Mouse (Mus musculus): ENCODE results near the gene Celf2.

The Celf2 gene

GRCm38 (mm10) chr2:6739998-6740668, 769.2 kb downstream of the Celf2 start:
- no peak for DNase-seq (ENCODE audit: low read depth, low spot score)

- no peak for DNase-seq (ENCODE audit: low read depth, low spot score)
These were observed 777.3 kb downstream of the Celf2 start for GRCm38 (mm10) chr2:6732026-6732425.

GRCm38 (mm10) chr2:6730860-6731259, 778.5 kb downstream of the Celf2 start:
- DNase-seq (ENCODE audit: low read depth, low spot score), result no peak

GRCm38 (mm10) chr2:6729984-6730383, 779.4 kb downstream of the Celf2 start:
- DNase-seq (ENCODE audit: low read depth, low spot score), result no peak

- DNase-seq (ENCODE audit: low read depth, low spot score), result no peak
These were observed 780.5 kb downstream of the Celf2 start for GRCm38 (mm10) chr2:6728840-6729252.

- DNase-seq (ENCODE audit: low read depth, low spot score), result no peak
These were observed 782.0 kb downstream of the Celf2 start for GRCm38 (mm10) chr2:6727366-6727765.

- no peak for DNase-seq (ENCODE audit: low read depth, low spot score)
These were observed 783.3 kb downstream of the Celf2 start for GRCm38 (mm10) chr2:6726071-6726470.

- no peak for DNase-seq (ENCODE audit: low read depth, low spot score)
These were observed 785.8 kb downstream of the Celf2 start for GRCm38 (mm10) chr2:6723602-6724001.

- no peak for DNase-seq (ENCODE audit: low read depth, low spot score)
These were observed 787.6 kb downstream of the Celf2 start for GRCm38 (mm10) chr2:6721460-6722401.

GRCm38 (mm10) chr2:6720753-6721459, 788.5 kb downstream of the Celf2 start:
- DNase-seq (ENCODE audit: low read depth, low spot score), result no peak

- DNase-seq (ENCODE audit: low read depth, low spot score), result no peak
These were observed 790.5 kb downstream of the Celf2 start for GRCm38 (mm10) chr2:6718864-6719263.

- no peak for DNase-seq (ENCODE audit: low read depth, low spot score)
These were observed 791.4 kb downstream of the Celf2 start for GRCm38 (mm10) chr2:6717953-6718352.

- no peak for DNase-seq (ENCODE audit: low read depth, low spot score)
These were observed 793.8 kb downstream of the Celf2 start for GRCm38 (mm10) chr2:6715562-6715961.

- DNase-seq (ENCODE audit: low read depth, low spot score), result no peak
These were observed 795.8 kb downstream of the Celf2 start for GRCm38 (mm10) chr2:6713529-6713928.

- DNase-seq (ENCODE audit: low read depth, low spot score), result no peak
These were observed 798.5 kb downstream of the Celf2 start for GRCm38 (mm10) chr2:6710687-6711430.

- no peak for DNase-seq (ENCODE audit: low read depth, low spot score)
These were observed 801.3 kb downstream of the Celf2 start for GRCm38 (mm10) chr2:6707959-6708519.

- DNase-seq (ENCODE audit: low read depth, low spot score), result no peak
These were observed 802.1 kb downstream of the Celf2 start for GRCm38 (mm10) chr2:6707276-6707675.

- no peak for DNase-seq (ENCODE audit: low read depth, low spot score)
These were observed 803.2 kb downstream of the Celf2 start for GRCm38 (mm10) chr2:6705929-6706739.

- DNase-seq (ENCODE audit: low read depth, low spot score), result no peak
These were observed 803.9 kb downstream of the Celf2 start for GRCm38 (mm10) chr2:6705475-6705874.

- DNase-seq (ENCODE audit: low read depth, low spot score), result no peak
These were observed 804.6 kb downstream of the Celf2 start for GRCm38 (mm10) chr2:6704804-6705203.
